Mouse (Mus musculus): ENCODE data around the gene Ufl1. TPM values are rescaled to one million over a fixed set of nuclear protein-coding genes. Genes with fewer than 3 reads are reported as not detected.
"Not testable (repeated sequence)": the region's sequence is repeated elsewhere in the genome, so short reads cannot be mapped to it uniquely, and the experiment has no call there.

Ufl1 gene
- 37.2 and 42.5 TPM in 2 replicates for polyA plus RNA-seq (2015; fragmentation: Nextera tagmentation; extraction: Ambion mirVana)

- peak; percentile 98 for ATAC-seq (replicated peaks; ENCODE audit: extremely low read depth, insufficient read depth, low FRiP score)
- Histone ChIP-seq H3K36me3 (ENCODE audit: control insufficient read depth, insufficient read depth) (peaks cover 18% of the 10 kb centered on the region), H3K27me3 (ENCODE audit: control insufficient read depth, insufficient read depth, low read length) (no peaks in the 10 kb centered on the region), H3K4me3 (ENCODE audit: low read length) (peak within 1 kb of the TSS; percentile 94), H3K4me1 (ENCODE audit: control insufficient read depth, insufficient read depth, low read length) (peaks cover 5% of the 10 kb centered on the region), H3K9me3 (replicated peaks; ENCODE audit: control insufficient read depth, low read length) (no peaks in the 10 kb centered on the region), H3K27ac (ENCODE audit: low read length) (peak within 1 kb of the TSS; percentile 99), H3K4me2 (ENCODE audit: low read depth, low read length) (peak within 1 kb of the TSS; percentile 83), H3K9ac (ENCODE audit: low read length) (peak within 1 kb of the TSS; percentile 98)
- WGBS: under 1% methylated on average over 30 of the region's 30 CpGs
Measured at GRCm38 (mm10) chr4:25281671-25282038, at the start of gene Ufl1. Gene Ufl1 (minus strand): TSS chr4:25281821.

- no peak overlapping the region for H3K4me2 ChIP-seq (ENCODE audit: low read depth, low read length)
- H3K36me3 ChIP-seq (ENCODE audit: control insufficient read depth, insufficient read depth): no peaks in the 10 kb centered on the region
- 74% methylated on average over 3 of the region's 3 CpGs for WGBS
- no peaks in the 10 kb centered on the region for H3K27me3 ChIP-seq (ENCODE audit: control insufficient read depth, insufficient read depth, low read length)
- no peaks in the 10 kb centered on the region for H3K4me1 ChIP-seq (ENCODE audit: control insufficient read depth, insufficient read depth, low read length)
- H3K9ac ChIP-seq (ENCODE audit: low read length): no peak overlapping the region
- no peak for ATAC-seq (replicated peaks; ENCODE audit: extremely low read depth, insufficient read depth, low FRiP score)
- H3K9me3 ChIP-seq (replicated peaks; ENCODE audit: control insufficient read depth, low read length): no peaks in the 10 kb centered on the region
- no peak overlapping the region for H3K27ac ChIP-seq (ENCODE audit: low read length)
- no peak overlapping the region for H3K4me3 ChIP-seq (ENCODE audit: low read length)
Measured at GRCm38 (mm10) chr4:25325684-25326220, 44.1 kb upstream of the Ufl1 start.

- ATAC-seq (replicated peaks; ENCODE audit: extremely low read depth, insufficient read depth, low FRiP score): no peak
- no peak overlapping the region for H3K27ac ChIP-seq (ENCODE audit: low read length)
- no peaks in the 10 kb centered on the region for H3K4me1 ChIP-seq (ENCODE audit: control insufficient read depth, insufficient read depth, low read length)
- H3K4me3 ChIP-seq (ENCODE audit: low read length): no peak overlapping the region
- no peak overlapping the region for H3K9ac ChIP-seq (ENCODE audit: low read length)
- 59% methylated on average over 2 of the region's 2 CpGs for WGBS
- no peaks in the 10 kb centered on the region for H3K9me3 ChIP-seq (replicated peaks; ENCODE audit: control insufficient read depth, low read length)
- H3K4me2 ChIP-seq (ENCODE audit: low read depth, low read length): no peak overlapping the region
- no peaks in the 10 kb centered on the region for H3K27me3 ChIP-seq (ENCODE audit: control insufficient read depth, insufficient read depth, low read length)
- H3K36me3 ChIP-seq (ENCODE audit: control insufficient read depth, insufficient read depth): no peaks in the 10 kb centered on the region
Measured at GRCm38 (mm10) chr4:25322631-25323178, 41.1 kb upstream of the Ufl1 start.

DNA sequence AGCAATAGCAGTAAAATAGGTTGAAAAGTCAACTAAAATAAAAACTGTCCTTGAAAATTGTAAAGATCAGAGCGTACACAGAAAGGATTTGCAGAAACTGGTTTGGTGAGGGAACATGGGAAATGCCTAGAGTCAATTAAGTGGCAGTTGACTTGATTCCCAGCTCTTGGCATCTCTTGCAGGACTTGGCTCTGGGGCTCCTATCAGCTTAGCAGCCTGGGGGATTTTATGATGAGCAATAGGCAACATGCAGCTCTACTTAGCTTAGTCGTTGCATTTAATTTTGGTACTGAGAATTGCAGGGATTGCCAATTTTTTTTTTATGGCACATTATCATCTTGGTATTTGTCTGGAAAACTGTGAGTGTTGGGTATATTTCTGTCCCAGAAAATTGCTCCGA is 32.1 kb upstream of the Ufl1 start:
- ATAC-seq (replicated peaks; ENCODE audit: extremely low read depth, insufficient read depth, low FRiP score): no peak
- Histone ChIP-seq H3K9me3 (replicated peaks; ENCODE audit: control insufficient read depth, low read length) (no peaks in the 10 kb centered on the region), H3K4me3 (ENCODE audit: low read length) (no peak overlapping the region), H3K27me3 (ENCODE audit: control insufficient read depth, insufficient read depth, low read length) (no peaks in the 10 kb centered on the region), H3K4me2 (ENCODE audit: low read depth, low read length) (no peak overlapping the region), H3K36me3 (ENCODE audit: control insufficient read depth, insufficient read depth) (no peaks in the 10 kb centered on the region), H3K4me1 (ENCODE audit: control insufficient read depth, insufficient read depth, low read length) (no peaks in the 10 kb centered on the region), H3K27ac (ENCODE audit: low read length) (no peak overlapping the region), H3K9ac (ENCODE audit: low read length) (no peak overlapping the region)
- 71% methylated on average over 3 of the region's 3 CpGs for WGBS

DNA sequence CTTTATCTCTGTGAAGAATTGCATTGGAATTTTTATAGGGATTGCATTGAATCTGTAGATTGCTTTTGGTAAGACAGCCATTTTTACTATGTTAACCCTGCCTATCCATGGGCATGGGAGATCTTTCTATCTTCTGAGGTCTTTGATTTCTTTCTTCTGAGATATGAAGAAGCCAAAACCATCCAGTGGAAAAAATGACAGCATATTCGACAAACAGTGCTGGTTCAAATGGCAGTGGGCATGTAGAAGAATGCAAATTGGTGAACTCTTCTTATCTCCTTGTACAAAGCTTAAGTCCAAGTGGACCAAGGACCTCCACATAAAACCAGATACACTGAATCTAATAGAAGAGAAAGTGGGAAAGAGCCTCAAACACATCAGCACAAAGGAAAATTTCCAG is 3.4 kb upstream of the Ufl1 start:
- not testable (repeated sequence) for H3K9me3 ChIP-seq (replicated peaks; ENCODE audit: control insufficient read depth, low read length); H3K27ac ChIP-seq (ENCODE audit: low read length); H3K4me1 ChIP-seq (ENCODE audit: control insufficient read depth, insufficient read depth, low read length); H3K4me2 ChIP-seq (ENCODE audit: low read depth, low read length); ATAC-seq (replicated peaks; ENCODE audit: extremely low read depth, insufficient read depth, low FRiP score); H3K9ac ChIP-seq (ENCODE audit: low read length); H3K4me3 ChIP-seq (ENCODE audit: low read length); H3K36me3 ChIP-seq (ENCODE audit: control insufficient read depth, insufficient read depth); H3K27me3 ChIP-seq (ENCODE audit: control insufficient read depth, insufficient read depth, low read length)
- 68% methylated on average over 1 of the region's 1 CpGs for WGBS

- H3K9ac ChIP-seq (ENCODE audit: low read length): peak overlapping the region; percentile 98
- peak overlapping the region; percentile 99 for H3K27ac ChIP-seq (ENCODE audit: low read length)
- H3K4me2 ChIP-seq (ENCODE audit: low read depth, low read length): peak overlapping the region; percentile 83
- H3K9me3 ChIP-seq (replicated peaks; ENCODE audit: control insufficient read depth, low read length): no peaks in the 10 kb centered on the region
- ATAC-seq (replicated peaks; ENCODE audit: extremely low read depth, insufficient read depth, low FRiP score): peak; percentile 92
- H3K4me3 ChIP-seq (ENCODE audit: low read length): peak overlapping the region; percentile 94
- 1% methylated on average over 32 of the region's 32 CpGs for WGBS
- H3K36me3 ChIP-seq (ENCODE audit: control insufficient read depth, insufficient read depth): peaks cover 18% of the 10 kb centered on the region
- H3K27me3 ChIP-seq (ENCODE audit: control insufficient read depth, insufficient read depth, low read length): no peaks in the 10 kb centered on the region
- H3K4me1 ChIP-seq (ENCODE audit: control insufficient read depth, insufficient read depth, low read length): peaks cover 5% of the 10 kb centered on the region
Measured at GRCm38 (mm10) chr4:25280938-25281670, 517 bp downstream of the Ufl1 start.

- H3K9me3 ChIP-seq (replicated peaks; ENCODE audit: control insufficient read depth, low read length): no peaks in the 10 kb centered on the region
- no peak overlapping the region for H3K4me2 ChIP-seq (ENCODE audit: low read depth, low read length)
- no peaks in the 10 kb centered on the region for H3K27me3 ChIP-seq (ENCODE audit: control insufficient read depth, insufficient read depth, low read length)
- 78% methylated on average over 7 of the region's 7 CpGs for WGBS
- no peak overlapping the region for H3K4me3 ChIP-seq (ENCODE audit: low read length)
- peaks cover 53% of the 10 kb centered on the region for H3K36me3 ChIP-seq (ENCODE audit: control insufficient read depth, insufficient read depth)
- H3K27ac ChIP-seq (ENCODE audit: low read length): no peak overlapping the region
- H3K4me1 ChIP-seq (ENCODE audit: control insufficient read depth, insufficient read depth, low read length): no peaks in the 10 kb centered on the region
- no peak overlapping the region for H3K9ac ChIP-seq (ENCODE audit: low read length)
- no peak for ATAC-seq (replicated peaks; ENCODE audit: extremely low read depth, insufficient read depth, low FRiP score)
Measured at GRCm38 (mm10) chr4:25272861-25273627, 8.6 kb downstream of the Ufl1 start.

GRCm38 (mm10) chr4:25271926-25272325 is 9.7 kb downstream of the Ufl1 start:
- no peaks in the 10 kb centered on the region for H3K4me1 ChIP-seq (ENCODE audit: control insufficient read depth, insufficient read depth, low read length)
- H3K27me3 ChIP-seq (ENCODE audit: control insufficient read depth, insufficient read depth, low read length): no peaks in the 10 kb centered on the region
- 77% methylated on average over 1 of the region's 1 CpGs for WGBS
- no peak overlapping the region for H3K4me2 ChIP-seq (ENCODE audit: low read depth, low read length)
- H3K36me3 ChIP-seq (ENCODE audit: control insufficient read depth, insufficient read depth): peaks cover 55% of the 10 kb centered on the region
- no peak overlapping the region for H3K4me3 ChIP-seq (ENCODE audit: low read length)
- no peaks in the 10 kb centered on the region for H3K9me3 ChIP-seq (replicated peaks; ENCODE audit: control insufficient read depth, low read length)
- no peak for ATAC-seq (replicated peaks; ENCODE audit: extremely low read depth, insufficient read depth, low FRiP score)
- no peak overlapping the region for H3K27ac ChIP-seq (ENCODE audit: low read length)
- no peak overlapping the region for H3K9ac ChIP-seq (ENCODE audit: low read length)

GRCm38 (mm10) chr4:25267144-25267543 is 14.5 kb downstream of the Ufl1 start:
- no peak overlapping the region for H3K27ac ChIP-seq (ENCODE audit: low read length)
- no peaks in the 10 kb centered on the region for H3K9me3 ChIP-seq (replicated peaks; ENCODE audit: control insufficient read depth, low read length)
- H3K4me1 ChIP-seq (ENCODE audit: control insufficient read depth, insufficient read depth, low read length): no peaks in the 10 kb centered on the region
- H3K36me3 ChIP-seq (ENCODE audit: control insufficient read depth, insufficient read depth): peaks cover 53% of the 10 kb centered on the region
- no peak overlapping the region for H3K4me2 ChIP-seq (ENCODE audit: low read depth, low read length)
- no peak overlapping the region for H3K4me3 ChIP-seq (ENCODE audit: low read length)
- no peak overlapping the region for H3K9ac ChIP-seq (ENCODE audit: low read length)
- ATAC-seq (replicated peaks; ENCODE audit: extremely low read depth, insufficient read depth, low FRiP score): no peak
- H3K27me3 ChIP-seq (ENCODE audit: control insufficient read depth, insufficient read depth, low read length): no peaks in the 10 kb centered on the region
- 62% methylated on average over 3 of the region's 3 CpGs for WGBS
